Mouse (Mus musculus): ENCODE data around the gene Ace.

DNA sequence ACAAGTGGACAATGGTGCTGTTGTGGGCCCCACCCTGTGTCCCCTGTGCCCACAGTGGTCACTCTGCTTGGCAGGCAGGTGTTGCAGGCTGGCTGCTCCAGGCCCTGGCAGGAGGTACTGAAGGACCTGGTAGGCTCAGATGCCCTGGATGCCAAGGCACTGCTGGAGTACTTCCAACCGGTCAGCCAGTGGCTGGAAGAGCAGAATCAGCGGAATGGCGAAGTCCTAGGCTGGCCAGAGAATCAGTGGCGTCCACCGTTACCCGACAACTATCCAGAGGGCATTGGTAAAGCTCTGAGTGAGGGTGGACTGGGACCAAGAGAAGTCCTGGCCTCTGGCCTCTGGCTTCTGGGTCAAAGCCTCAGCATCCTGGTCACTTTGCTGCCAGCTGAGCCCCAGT lies 6.8 kb downstream of the Ace start:
- TF ChIP-seq EP300 (IDR thresholded peaks at IDR 0.05; ENCODE audit: insufficient read depth, low read depth, low read length) = no peak
- TF ChIP-seq CTCF (IDR thresholded peaks at IDR 0.05; ENCODE audit: low read depth, low read length) = no peak
